Mouse (Mus musculus): ENCODE results near the gene Ift57.

Gene Ift57

GRCm38 (mm10) chr16:49698620-49699525 is at the start of gene Ift57:
Gene Ift57, plus strand, starts transcription at chr16:49699233.
- in situ Hi-C loops (cut with MboI; ENCODE audit: low pct_unique_long_range_greater_than_20kb in 1 of 2, low sequenced_read_pairs in 2 of 2, unreplicated experiment in 1 of 2), result no loop called here

- in situ Hi-C loops (cut with MboI; ENCODE audit: low pct_unique_long_range_greater_than_20kb in 1 of 2, low sequenced_read_pairs in 2 of 2, unreplicated experiment in 1 of 2), result no loop called here
Observed at GRCm38 (mm10) chr16:49657182-49657581, 41.9 kb upstream of the Ift57 start.

GRCm38 (mm10) chr16:49658029-49658428 is 41.0 kb upstream of the Ift57 start:
- in situ Hi-C loops (cut with MboI; ENCODE audit: low pct_unique_long_range_greater_than_20kb in 1 of 2, low sequenced_read_pairs in 2 of 2, unreplicated experiment in 1 of 2), result no loop called here

DNA sequence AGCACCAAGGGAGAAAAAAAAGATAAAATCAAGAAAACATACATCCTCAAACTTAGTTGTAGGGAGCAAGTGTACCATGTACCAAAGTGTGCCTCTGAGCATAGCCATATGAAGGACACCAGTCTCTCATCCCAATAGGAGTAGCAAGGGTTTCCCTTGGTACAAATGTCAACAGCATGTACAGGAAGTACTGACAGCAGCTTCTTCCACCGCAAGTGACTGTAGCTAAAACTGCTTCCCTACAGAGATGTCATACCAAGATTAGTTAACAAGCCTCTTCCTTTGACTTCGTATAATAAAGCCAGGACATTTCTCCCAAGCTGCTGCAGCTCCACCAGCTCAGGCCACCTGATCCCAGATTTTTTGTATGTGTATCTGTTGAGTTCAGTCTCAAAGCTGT is 39.9 kb upstream of the Ift57 start:
- in situ Hi-C loops (cut with MboI; ENCODE audit: low pct_unique_long_range_greater_than_20kb in 1 of 2, low sequenced_read_pairs in 2 of 2, unreplicated experiment in 1 of 2), result no loop called here

GRCm38 (mm10) chr16:49660111-49660510 is 38.9 kb upstream of the Ift57 start:
- in situ Hi-C loops (cut with MboI; ENCODE audit: low pct_unique_long_range_greater_than_20kb in 1 of 2, low sequenced_read_pairs in 2 of 2, unreplicated experiment in 1 of 2), result no loop called here

- in situ Hi-C loops (cut with MboI; ENCODE audit: low pct_unique_long_range_greater_than_20kb in 1 of 2, low sequenced_read_pairs in 2 of 2, unreplicated experiment in 1 of 2), result no loop called here
Observed at GRCm38 (mm10) chr16:49662201-49662600, 36.8 kb upstream of the Ift57 start.

- in situ Hi-C loops (cut with MboI; ENCODE audit: low pct_unique_long_range_greater_than_20kb in 1 of 2, low sequenced_read_pairs in 2 of 2, unreplicated experiment in 1 of 2), result no loop called here
Observed at GRCm38 (mm10) chr16:49664677-49665076, 34.4 kb upstream of the Ift57 start.

DNA sequence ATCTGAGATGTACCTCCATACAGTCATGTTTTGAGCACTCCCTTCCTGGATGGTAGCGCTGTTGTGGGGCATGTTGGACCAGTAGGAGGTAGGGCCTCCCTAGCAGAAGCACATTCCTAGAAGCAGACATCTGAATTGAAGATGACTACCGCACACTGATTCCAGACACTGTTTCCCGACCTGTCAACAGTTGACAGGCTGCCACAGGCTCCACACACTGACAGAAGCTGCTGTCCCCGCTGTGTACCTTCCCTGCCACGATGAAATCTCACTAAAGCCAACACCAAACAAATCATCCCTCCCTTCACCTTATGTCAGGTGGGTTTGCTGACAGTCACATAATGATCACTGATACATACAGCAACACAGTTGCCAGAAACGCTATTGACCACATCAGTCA is 19.4 kb upstream of the Ift57 start:
- in situ Hi-C loops (cut with MboI; ENCODE audit: low pct_unique_long_range_greater_than_20kb in 1 of 2, low sequenced_read_pairs in 2 of 2, unreplicated experiment in 1 of 2), result no loop called here

- in situ Hi-C loops (cut with MboI; ENCODE audit: low pct_unique_long_range_greater_than_20kb in 1 of 2, low sequenced_read_pairs in 2 of 2, unreplicated experiment in 1 of 2), result no loop called here
Observed at GRCm38 (mm10) chr16:49684961-49685360, 14.1 kb upstream of the Ift57 start.

- in situ Hi-C loops (cut with MboI; ENCODE audit: low pct_unique_long_range_greater_than_20kb in 1 of 2, low sequenced_read_pairs in 2 of 2, unreplicated experiment in 1 of 2), result no loop called here
Observed at GRCm38 (mm10) chr16:49699821-49700220, 788 bp downstream of the Ift57 start.

- in situ Hi-C loops (cut with MboI; ENCODE audit: low pct_unique_long_range_greater_than_20kb in 1 of 2, low sequenced_read_pairs in 2 of 2, unreplicated experiment in 1 of 2), result no loop called here
Observed at GRCm38 (mm10) chr16:49708074-49708473, 9.0 kb downstream of the Ift57 start.

DNA sequence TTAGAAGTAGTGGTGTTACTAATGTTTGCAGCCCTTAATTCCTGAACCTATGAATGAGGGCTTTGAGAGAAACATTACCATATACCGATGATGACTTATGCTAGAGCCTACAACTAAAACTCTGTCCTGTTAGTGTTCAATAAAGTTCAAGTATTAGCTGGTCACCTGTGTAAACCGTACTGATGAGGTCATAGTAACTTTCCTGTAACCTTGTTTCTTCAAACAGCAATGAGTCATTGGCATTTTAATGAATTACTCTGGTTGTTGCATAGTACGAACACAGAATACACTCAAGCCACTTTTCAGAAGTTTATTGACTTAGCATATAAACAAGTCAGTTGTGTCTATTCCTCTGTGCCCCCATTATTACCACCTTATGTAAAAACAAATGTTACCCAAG is 11.2 kb downstream of the Ift57 start:
- in situ Hi-C loops (cut with MboI; ENCODE audit: low pct_unique_long_range_greater_than_20kb in 1 of 2, low sequenced_read_pairs in 2 of 2, unreplicated experiment in 1 of 2), result no loop called here

GRCm38 (mm10) chr16:49713302-49713701 is 14.3 kb downstream of the Ift57 start:
- in situ Hi-C loops (cut with MboI; ENCODE audit: low pct_unique_long_range_greater_than_20kb in 1 of 2, low sequenced_read_pairs in 2 of 2, unreplicated experiment in 1 of 2), result no loop called here

DNA sequence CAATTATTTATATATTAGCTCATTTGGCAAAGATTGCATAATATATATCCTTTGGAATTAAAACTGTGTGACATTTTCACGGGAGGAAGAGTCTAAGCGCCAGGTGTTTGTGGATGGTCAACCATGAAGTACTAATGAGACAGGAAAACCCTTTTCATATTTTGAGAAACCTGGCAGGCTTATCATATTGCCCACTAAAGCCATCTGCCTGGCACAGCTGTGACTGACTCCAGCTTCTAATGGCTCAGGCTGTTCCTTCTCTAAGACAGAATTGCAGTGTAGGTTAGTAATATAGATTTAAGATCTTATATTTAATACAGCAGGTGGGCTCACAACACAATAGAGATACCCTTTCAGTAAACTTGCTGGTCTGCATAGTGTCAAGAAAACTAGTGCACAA is 21.6 kb downstream of the Ift57 start:
- in situ Hi-C loops (cut with MboI; ENCODE audit: low pct_unique_long_range_greater_than_20kb in 1 of 2, low sequenced_read_pairs in 2 of 2, unreplicated experiment in 1 of 2), result no loop called here

GRCm38 (mm10) chr16:49721678-49722077 is 22.6 kb downstream of the Ift57 start:
- in situ Hi-C loops (cut with MboI; ENCODE audit: low pct_unique_long_range_greater_than_20kb in 1 of 2, low sequenced_read_pairs in 2 of 2, unreplicated experiment in 1 of 2), result no loop called here

- in situ Hi-C loops (cut with MboI; ENCODE audit: low pct_unique_long_range_greater_than_20kb in 1 of 2, low sequenced_read_pairs in 2 of 2, unreplicated experiment in 1 of 2), result no loop called here
Observed at GRCm38 (mm10) chr16:49723222-49723621, 24.2 kb downstream of the Ift57 start.

GRCm38 (mm10) chr16:49724232-49724631 is 25.2 kb downstream of the Ift57 start:
- in situ Hi-C loops (cut with MboI; ENCODE audit: low pct_unique_long_range_greater_than_20kb in 1 of 2, low sequenced_read_pairs in 2 of 2, unreplicated experiment in 1 of 2), result no loop called here

DNA sequence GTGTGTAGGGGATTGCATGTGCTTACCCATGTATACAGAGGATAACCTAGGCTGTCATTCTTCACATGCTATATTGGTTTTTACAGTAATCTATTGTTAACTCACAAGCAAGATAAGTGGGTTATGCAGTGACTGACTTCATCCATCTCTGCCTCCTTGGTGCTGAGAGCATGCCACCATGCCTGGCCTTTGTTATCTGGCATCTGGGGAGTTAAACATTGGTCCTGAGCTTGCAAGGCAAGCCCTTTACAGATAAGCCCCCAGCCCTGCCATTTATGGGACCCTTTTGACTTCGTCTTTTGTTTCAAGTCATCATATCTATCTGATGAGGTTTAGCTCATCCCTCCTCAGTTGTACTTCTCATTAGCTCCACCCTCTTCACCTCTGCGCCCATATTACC is 25.9 kb downstream of the Ift57 start:
- in situ Hi-C loops (cut with MboI; ENCODE audit: low pct_unique_long_range_greater_than_20kb in 1 of 2, low sequenced_read_pairs in 2 of 2, unreplicated experiment in 1 of 2), result no loop called here

DNA sequence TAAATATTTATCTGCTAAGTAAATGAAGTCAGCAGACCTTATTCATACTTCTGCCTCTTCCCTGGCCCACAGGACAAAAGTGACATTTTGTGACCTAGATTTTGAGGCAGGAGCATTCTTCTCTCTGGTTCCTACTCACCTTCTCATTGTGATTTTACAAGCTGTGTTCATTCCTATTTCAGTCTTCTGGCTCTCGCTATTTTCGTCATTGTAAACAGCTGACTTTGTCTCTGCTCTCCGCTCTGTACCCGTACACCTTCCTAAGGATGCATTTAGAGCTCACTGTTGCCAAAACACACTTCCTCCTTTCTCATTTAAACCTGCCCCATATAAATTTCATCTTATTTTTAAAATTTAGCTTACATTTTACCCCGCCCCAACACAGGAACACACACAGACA is 26.4 kb downstream of the Ift57 start:
- in situ Hi-C loops (cut with MboI; ENCODE audit: low pct_unique_long_range_greater_than_20kb in 1 of 2, low sequenced_read_pairs in 2 of 2, unreplicated experiment in 1 of 2), result no loop called here

DNA sequence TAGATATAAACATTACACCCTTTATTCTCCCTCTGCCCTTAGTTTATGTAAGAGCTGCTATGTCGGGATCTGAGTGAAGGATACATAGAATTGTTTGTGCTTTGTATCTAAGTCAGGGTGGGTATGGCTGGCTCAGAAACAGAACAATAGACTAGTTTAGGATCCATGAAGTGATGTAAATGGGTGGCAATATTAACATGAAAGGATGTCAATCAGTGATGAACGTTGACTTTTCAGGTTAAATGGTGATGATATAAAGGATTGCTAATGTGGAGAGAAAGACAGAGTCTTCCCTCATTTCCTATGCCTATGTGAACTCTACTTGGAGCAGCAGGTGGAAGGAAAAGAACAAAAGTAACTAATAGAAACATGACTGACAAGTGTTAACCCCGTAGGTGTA is 27.2 kb downstream of the Ift57 start:
- in situ Hi-C loops (cut with MboI; ENCODE audit: low pct_unique_long_range_greater_than_20kb in 1 of 2, low sequenced_read_pairs in 2 of 2, unreplicated experiment in 1 of 2), result no loop called here
